Mouse (Mus musculus) heart, embryonic 11.5 days (tissue): Measurements from ENCODE around the gene Slc15a5. TPM values are rescaled to one million over a fixed set of nuclear protein-coding genes. Genes with fewer than 3 reads are reported as not detected.
"Not testable (repeated sequence)": the region's sequence is repeated elsewhere in the genome, so short reads cannot be mapped to it uniquely, and the experiment has no call there.

ENCODE experiments used
- ATAC-seq: fragments of 200-750 bp; cut with Nextera tagmentation; replicated peaks from 2 replicates; pipeline ENCODE4 v1.8.0; 2017; ENCODE audit warnings: moderate library complexity; ENCODE audit not compliant: insufficient number of reproducible peaks, low FRiP score, low TSS enrichment
- H3K27ac ChIP-seq: fragments of 300-500 bp; sonication (generic); 2 replicates; pipeline ENCODE4 v1.5.1; 2014; ENCODE audit warnings: mild to moderate bottlenecking, low read depth, low read length
- H3K27me3 ChIP-seq: fragments of 300-500 bp; sonication (generic); 2 replicates; pipeline ENCODE4 v1.6.1; 2014; ENCODE audit warnings: mild to moderate bottlenecking, low read length, mixed read lengths; ENCODE audit not compliant: control insufficient read depth, insufficient read depth
- H3K36me3 ChIP-seq: fragments of 300-500 bp; sonication (generic); 2 replicates; pipeline ENCODE4 v1.6.1; 2014; ENCODE audit warnings: mild to moderate bottlenecking, low read length, moderate library complexity, mixed read lengths; ENCODE audit not compliant: control insufficient read depth, insufficient read depth
- H3K4me1 ChIP-seq: fragments of 300-500 bp; sonication (generic); 2 replicates; pipeline ENCODE4 v1.6.1; 2014; ENCODE audit warnings: low read length; ENCODE audit not compliant: control insufficient read depth, insufficient read depth
- H3K4me2 ChIP-seq: fragments of 300-500 bp; sonication (generic); 2 replicates; pipeline ENCODE4 v1.6.1; 2014; ENCODE audit warnings: mild to moderate bottlenecking, moderate library complexity
- H3K4me3 ChIP-seq: fragments of 300-500 bp; sonication (generic); 2 replicates; pipeline ENCODE4 v1.5.1; 2014; ENCODE audit warnings: low read depth, low read length
- H3K9ac ChIP-seq: fragments of 300-500 bp; sonication (generic); 2 replicates; pipeline ENCODE4 v1.6.1; 2014; ENCODE audit warnings: mild to moderate bottlenecking, low read depth, low read length, moderate library complexity
- H3K9me3 ChIP-seq: fragments of 300-500 bp; sonication (generic); replicated peaks from 2 replicates; pipeline ENCODE4 v1.6.1; 2016; ENCODE audit warnings: low read length; ENCODE audit not compliant: control insufficient read depth
- WGBS: fragments of 180-500 bp; shearing (Covaris S2); extraction: QIAGEN DNeasy Blood & Tissue Kit; methylation state at CpG from one replicate; pipeline ENCODE4 v1.1.7; 2014; ENCODE audit not compliant: insufficient replicate concordance; 5-methylcytosine and 5-hydroxymethylcytosine counted together
- polyA plus RNA-seq: library from polyadenylated mRNA; unstranded; fragments of >200 nt; fragmentation: Nextera tagmentation; extraction: Ambion mirVana; gene quantifications from 2 replicates; pipeline ENCODE4 v1.2.1, GENCODE M21; 2014

Gene Slc15a5
- polyA plus RNA-seq, 1 experiment from 2014 or later = 0.33 TPM

GRCm38 (mm10) chr6:138089084-138089483 is 9.4 kb upstream of the Slc15a5 start:
- no peak for ATAC-seq
- no peaks in the 10 kb centered on the region for H3K9me3 ChIP-seq
- H3K36me3 ChIP-seq = no peaks in the 10 kb centered on the region
- WGBS = 55% methylated on average over 8 of the region's 8 CpGs
- H3K4me2 ChIP-seq = no peak overlapping the region
- H3K9ac ChIP-seq = no peak overlapping the region
- no peak overlapping the region for H3K4me3 ChIP-seq
- no peaks in the 10 kb centered on the region for H3K27me3 ChIP-seq
- no peaks in the 10 kb centered on the region for H3K4me1 ChIP-seq
- no peak overlapping the region for H3K27ac ChIP-seq

DNA sequence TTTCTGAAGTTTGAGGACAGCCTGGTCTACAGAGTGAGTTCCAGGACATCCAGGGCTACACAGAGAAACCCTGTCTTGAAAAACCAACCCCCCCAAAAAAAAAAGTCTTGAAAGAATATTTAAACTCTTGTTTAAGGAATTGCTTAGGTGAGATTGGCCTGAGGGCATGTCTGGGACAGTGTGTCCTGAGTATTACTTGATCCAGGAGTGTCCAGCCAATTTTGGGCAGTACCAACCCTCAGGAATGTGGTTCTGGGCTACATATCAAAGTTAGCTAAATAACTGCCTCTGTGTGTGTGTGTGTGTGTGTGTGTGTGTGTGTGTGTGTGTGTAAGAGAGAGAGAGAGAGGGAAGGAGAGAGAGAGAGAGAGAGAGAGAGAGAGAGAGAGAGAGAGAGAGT is 6.7 kb upstream of the Slc15a5 start:
- not testable (repeated sequence) for H3K4me2 ChIP-seq, H3K9ac ChIP-seq, ATAC-seq, H3K27ac ChIP-seq, H3K4me1 ChIP-seq, H3K27me3 ChIP-seq, H3K36me3 ChIP-seq, H3K9me3 ChIP-seq, H3K4me3 ChIP-seq

DNA sequence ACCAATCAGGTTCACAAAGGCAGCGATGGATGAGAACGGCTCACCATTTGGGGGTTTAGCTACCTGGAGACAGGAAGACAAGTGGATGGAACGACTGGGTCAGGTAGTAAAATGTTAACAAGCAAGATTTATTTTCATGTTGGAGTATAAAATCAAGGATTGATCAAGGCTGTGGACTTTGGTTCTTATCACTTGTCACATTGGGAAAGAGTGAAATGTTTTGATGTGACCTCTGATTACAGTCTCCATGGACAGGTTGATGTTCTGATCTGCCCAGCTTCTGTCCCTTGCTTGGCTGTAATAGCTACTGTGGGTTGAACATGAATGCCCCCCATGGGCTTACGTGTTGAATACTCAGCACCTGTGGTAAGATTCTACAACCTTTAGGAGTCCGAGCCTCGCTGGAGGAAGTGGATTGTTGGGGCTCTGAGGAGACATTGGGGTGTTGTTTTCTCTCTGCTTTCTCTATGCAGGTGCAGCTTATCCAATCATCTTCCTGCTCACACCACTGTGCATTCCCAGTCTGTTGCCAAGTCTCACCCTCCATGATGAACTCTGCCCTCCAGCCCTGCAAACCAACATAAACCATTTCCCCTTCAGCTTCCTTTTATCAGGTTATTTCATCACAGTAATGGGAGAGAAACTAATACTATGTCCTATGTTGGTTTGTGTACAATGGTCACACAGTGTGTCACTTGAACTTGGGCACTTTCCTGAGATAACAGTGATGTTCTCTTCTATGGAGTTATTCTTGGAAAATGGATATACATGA is 1.2 kb upstream of the Slc15a5 start:
- no peak for ATAC-seq
- no peaks in the 10 kb centered on the region for H3K9me3 ChIP-seq

GRCm38 (mm10) chr6:138077681-138078439 is 1.9 kb downstream of the Slc15a5 start:
- Histone ChIP-seq H3K27ac (no peak overlapping the region), H3K27me3 (no peaks in the 10 kb centered on the region), H3K4me3 (no peak overlapping the region), H3K9me3 (no peaks in the 10 kb centered on the region), H3K4me2 (no peak overlapping the region), H3K9ac (no peak overlapping the region), H3K4me1 (no peaks in the 10 kb centered on the region), H3K36me3 (no peaks in the 10 kb centered on the region)
- no peak for ATAC-seq
- WGBS = 49% methylated on average over 5 of the region's 5 CpGs

More for the DNA sequence above, 1.2 kb upstream of the Slc15a5 start:
- H3K27me3 ChIP-seq = no peaks in the 10 kb centered on the region
- H3K4me2 ChIP-seq = no peak overlapping the region
- 81% methylated on average over 6 of the region's 6 CpGs for WGBS
- H3K36me3 ChIP-seq = no peaks in the 10 kb centered on the region
- no peak overlapping the region for H3K9ac ChIP-seq
- no peak overlapping the region for H3K4me3 ChIP-seq
- H3K27ac ChIP-seq = no peak overlapping the region
- H3K4me1 ChIP-seq = no peaks in the 10 kb centered on the region

DNA sequence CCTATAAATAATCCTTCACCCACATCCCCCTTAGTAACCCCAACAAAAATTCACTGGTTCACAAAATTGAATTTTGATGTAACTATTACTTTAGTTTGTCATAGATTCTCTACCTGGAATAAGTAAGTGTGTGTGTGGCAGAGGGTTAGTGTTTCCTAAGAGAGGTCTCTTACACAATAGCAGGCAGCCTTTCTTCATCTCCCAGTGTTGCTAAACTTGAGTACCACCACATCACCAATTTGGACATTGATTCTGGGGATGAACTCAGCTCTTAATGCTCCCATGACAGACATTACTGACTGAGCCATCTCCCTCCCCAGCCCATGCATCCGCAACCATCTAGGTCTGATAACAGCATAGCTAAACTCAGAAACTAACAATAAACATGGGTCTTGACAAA is 4.0 kb downstream of the Slc15a5 start:
- no peak overlapping the region for H3K4me2 ChIP-seq
- no peak overlapping the region for H3K27ac ChIP-seq
- no peaks in the 10 kb centered on the region for H3K9me3 ChIP-seq
- WGBS = 97% methylated on average over 1 of the region's 1 CpGs
- ATAC-seq = no peak
- no peaks in the 10 kb centered on the region for H3K36me3 ChIP-seq
- no peak overlapping the region for H3K9ac ChIP-seq
- no peaks in the 10 kb centered on the region for H3K4me1 ChIP-seq
- no peaks in the 10 kb centered on the region for H3K27me3 ChIP-seq
- no peak overlapping the region for H3K4me3 ChIP-seq

GRCm38 (mm10) chr6:138073540-138073939 is 6.2 kb downstream of the Slc15a5 start:
- WGBS = 78% methylated on average over 2 of the region's 2 CpGs
- Histone ChIP-seq H3K9ac (no peak overlapping the region), H3K36me3 (no peaks in the 10 kb centered on the region), H3K4me3 (no peak overlapping the region), H3K27ac (no peak overlapping the region), H3K9me3 (no peaks in the 10 kb centered on the region), H3K4me1 (no peaks in the 10 kb centered on the region), H3K4me2 (no peak overlapping the region), H3K27me3 (no peaks in the 10 kb centered on the region)
- ATAC-seq = no peak

DNA sequence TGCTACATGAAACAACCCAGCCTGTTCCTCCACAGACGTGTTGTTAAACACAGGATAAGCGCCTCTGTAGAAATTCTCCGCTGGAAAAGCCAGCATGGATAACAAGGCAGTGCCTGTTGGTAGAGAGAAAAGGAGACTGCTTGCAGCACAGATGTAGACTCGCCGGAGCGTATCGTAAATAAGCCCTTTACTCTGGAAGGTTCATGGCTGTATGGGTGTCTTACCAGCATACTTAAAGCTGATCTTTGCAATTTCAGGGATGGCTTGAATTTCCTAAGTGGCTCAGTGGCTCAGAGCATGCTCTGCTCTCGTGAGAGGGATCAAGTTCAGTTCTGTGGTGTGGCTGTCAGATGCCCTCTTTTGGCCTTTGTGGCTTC is 6.8 kb downstream of the Slc15a5 start:
- no peaks in the 10 kb centered on the region for H3K27me3 ChIP-seq
- H3K36me3 ChIP-seq = no peaks in the 10 kb centered on the region
- H3K4me2 ChIP-seq = no peak overlapping the region
- ATAC-seq = no peak
- WGBS = 77% methylated on average over 8 of the region's 8 CpGs
- no peak overlapping the region for H3K9ac ChIP-seq
- H3K4me1 ChIP-seq = no peaks in the 10 kb centered on the region
- H3K4me3 ChIP-seq = no peak overlapping the region
- H3K9me3 ChIP-seq = no peaks in the 10 kb centered on the region
- H3K27ac ChIP-seq = no peak overlapping the region

- no peak for ATAC-seq
- Histone ChIP-seq H3K4me3 (no peak overlapping the region), H3K9me3 (no peaks in the 10 kb centered on the region), H3K4me1 (no peaks in the 10 kb centered on the region), H3K36me3 (no peaks in the 10 kb centered on the region), H3K27ac (no peak overlapping the region), H3K9ac (no peak overlapping the region), H3K27me3 (no peaks in the 10 kb centered on the region), H3K4me2 (no peak overlapping the region)
- WGBS = 74% methylated on average over 5 of the region's 5 CpGs
These were observed 7.4 kb downstream of the Slc15a5 start for GRCm38 (mm10) chr6:138072110-138072962.
